Mouse (Mus musculus): Measurements from ENCODE around the gene Ypel3.

The Ypel3 gene

DNA sequence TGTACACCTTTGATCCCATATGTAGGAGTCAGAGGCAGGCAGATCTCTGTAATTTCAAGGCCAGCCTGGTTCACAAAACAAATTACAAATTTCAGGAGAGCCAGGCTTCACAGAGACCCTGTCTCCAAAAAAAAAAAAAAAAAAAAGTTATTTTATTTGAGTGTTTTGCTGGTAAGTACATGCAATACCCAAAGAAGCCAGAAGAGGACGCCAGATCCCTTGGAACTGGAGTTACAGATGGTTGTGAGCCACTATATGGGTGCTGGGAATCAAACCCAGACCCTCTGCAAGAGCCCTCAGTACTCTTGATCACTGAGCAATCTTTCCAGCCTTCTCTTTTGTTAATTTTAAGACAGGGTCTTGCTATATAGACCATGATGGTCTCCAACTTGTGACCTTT is 42.1 kb downstream of the Ypel3 start:
- DNase-seq = no peak

DNA sequence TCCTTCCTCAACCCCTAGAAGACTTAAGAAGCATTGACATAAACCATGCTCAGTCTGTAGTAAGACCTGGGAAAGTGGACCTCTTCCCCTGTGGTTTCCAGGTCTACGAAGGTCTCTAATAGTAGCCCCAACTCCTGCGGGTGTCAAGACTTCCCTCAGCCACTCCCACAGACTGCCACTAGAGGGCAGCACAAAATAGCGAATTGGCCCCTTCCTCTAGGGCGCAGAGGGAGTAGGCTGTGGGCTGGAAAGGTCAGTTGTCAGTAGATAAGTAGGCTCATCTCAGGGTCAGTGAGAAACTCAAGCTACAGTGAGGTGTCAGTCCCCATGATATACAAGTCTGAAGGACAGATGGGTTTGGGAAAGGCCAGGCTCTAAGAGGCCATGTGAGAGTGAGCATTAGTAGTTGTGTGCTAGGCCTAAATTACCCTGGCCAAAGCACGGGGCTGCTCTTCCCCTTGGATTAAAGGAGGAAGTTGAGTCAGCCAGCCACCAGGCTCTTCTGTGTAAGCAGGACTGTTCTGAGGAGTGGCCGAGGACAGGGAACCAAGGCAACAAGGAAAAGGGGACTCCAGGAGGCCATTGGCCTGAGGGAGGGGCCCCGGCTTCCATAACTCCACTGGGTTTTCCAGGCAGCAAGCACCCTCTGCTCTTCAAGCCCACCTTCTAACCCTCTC is 45.2 kb downstream of the Ypel3 start:
- DNase-seq = peak; percentile 78 to 84

DNA sequence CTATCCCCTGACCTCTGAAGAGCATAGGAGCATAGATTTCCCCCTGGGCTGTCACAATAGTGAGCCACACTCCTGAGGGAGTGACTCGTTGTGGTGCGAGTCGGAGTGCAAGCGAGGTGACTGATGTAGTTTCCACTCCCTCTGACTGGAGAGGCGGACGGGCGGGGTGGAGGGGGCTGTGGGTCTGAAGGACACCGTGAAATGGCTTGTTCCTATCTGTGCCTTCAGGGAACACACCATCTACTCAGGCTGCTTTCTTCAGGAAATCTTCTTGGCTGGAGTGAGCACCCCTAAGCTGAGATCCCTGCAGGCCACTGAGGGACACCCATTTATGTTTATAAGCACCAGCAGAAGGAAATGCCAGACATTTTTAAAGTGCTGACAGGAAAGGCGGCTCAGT is 46.0 kb downstream of the Ypel3 start:
- DNase-seq = peak; percentile 47 to 52

DNA sequence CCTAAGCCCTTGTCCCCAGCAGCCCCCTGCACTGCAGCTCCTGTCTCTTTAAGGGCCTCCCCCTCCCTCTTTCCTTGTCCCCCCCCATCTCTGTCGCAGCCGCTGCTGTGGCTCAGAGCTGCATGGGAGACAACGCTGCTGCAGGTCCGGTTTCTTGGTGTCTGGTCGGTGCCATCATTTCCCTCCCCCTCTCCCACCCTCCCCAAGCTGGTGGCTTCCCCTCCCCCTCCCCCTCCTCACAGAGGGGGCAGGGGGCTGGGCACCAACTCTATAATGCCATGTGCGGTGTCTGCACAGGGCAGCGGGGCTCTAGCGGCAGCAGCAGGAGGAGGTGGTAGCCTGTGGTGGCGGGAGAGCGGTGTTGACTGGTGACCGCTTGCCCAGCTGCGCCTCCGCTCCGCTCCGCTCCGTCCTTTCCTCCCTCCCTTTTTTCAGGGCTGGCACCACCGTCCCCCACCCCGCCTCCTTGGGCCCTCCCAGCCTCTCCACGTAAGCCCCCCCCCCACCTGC is 46.5 kb downstream of the Ypel3 start:
- no peak for DNase-seq

DNA sequence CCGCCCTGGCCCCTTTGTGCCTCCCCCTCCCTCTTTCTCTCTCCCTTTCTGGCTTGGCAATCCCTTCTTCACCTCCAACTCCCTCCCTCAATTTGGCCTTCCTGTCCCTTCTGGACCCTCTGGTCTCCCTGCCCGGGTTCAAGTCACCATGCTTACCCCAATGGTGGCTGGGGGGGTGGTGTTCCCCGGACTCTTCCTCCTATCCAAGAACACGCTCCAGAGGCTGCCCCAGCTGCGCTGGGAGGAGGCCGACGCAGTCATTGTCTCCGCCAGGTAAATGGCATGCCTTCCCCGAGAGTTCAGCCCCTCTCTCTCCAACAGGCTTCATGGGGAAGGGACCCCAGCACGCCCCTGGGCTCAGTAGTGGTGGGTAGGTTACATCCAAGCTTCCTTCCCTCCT is 47.2 kb downstream of the Ypel3 start:
- no peak for DNase-seq

DNA sequence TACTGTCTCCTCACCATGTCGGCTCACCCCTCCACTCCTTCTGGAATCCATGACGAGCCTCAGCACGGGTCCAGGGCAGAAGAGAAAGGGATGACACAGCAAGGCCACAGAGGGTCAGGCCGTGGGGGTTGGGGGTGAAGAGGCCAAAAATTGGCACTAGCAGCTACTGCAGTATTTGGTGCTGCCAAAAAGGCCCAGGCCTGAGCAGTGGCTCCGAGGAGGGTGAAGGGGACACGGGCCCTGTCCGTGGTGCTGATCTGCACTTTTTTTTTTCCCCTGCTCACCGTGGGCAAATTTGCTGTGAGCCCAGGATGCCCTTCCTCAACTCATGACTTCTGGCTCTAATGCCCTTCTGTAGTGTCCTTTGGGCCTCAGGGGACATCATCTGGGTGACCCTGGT is 48.6 kb downstream of the Ypel3 start:
- no peak for DNase-seq

- no peak for DNase-seq
Measured at GRCm38 (mm10) chr7:126825952-126826351, 49.2 kb downstream of the Ypel3 start.
